Mouse (Mus musculus) neural tube, embryonic 11.5 days (tissue): Measurements from ENCODE around the gene Zfp383. TPM values are rescaled to one million over a fixed set of nuclear protein-coding genes. Genes with fewer than 3 reads are reported as not detected.

ENCODE experiments used
- microRNA-seq: library from miRNA; unstranded; fragments of <30 nt; microRNA quantifications from one replicate; pipeline ENCODE4, GENCODE M21; 2016
- polyA plus RNA-seq: library from polyadenylated mRNA; unstranded; fragments of >200 nt; fragmentation: Nextera tagmentation; extraction: Ambion mirVana; gene quantifications from 2 replicates; pipeline ENCODE4 v1.2.1, GENCODE M21; 2014

The Zfp383 gene
- polyA plus RNA-seq, 1 experiment from 2014 or later = 7.6 TPM

Small RNAs within 50 kb of the gene (microRNA-seq; reads per million reads assigned to microRNA genes)
- not detected for gene Mir7668

Other genes starting within 250 kb of the Zfp383 start
- gene Catsperg2, start 181.2 kb upstream of the Zfp383 start, polyA plus RNA-seq = not detected in 2 replicates
- gene Zfp84, start 139.7 kb upstream of the Zfp383 start, polyA plus RNA-seq = 15.3 and 19.4 TPM in 2 replicates
- gene Zfp30, start 124.2 kb upstream of the Zfp383 start, polyA plus RNA-seq = 9.1 and 9.8 TPM in 2 replicates
- gene Zfp790, start 92.1 kb upstream of the Zfp383 start, polyA plus RNA-seq = 22.8 and 26.0 TPM in 2 replicates
- 12.3 and 12.4 TPM in 2 replicates for gene Zfp940, start 54.6 kb upstream of the Zfp383 start, polyA plus RNA-seq
- gene Zfp420, start 48.2 kb upstream of the Zfp383 start, polyA plus RNA-seq = 10.7 and 12.2 TPM in 2 replicates
- gene Zfp27, start 1.7 kb upstream of the Zfp383 start, polyA plus RNA-seq = 14.4 and 15.0 TPM in 2 replicates
- 11.0 and 12.9 TPM in 2 replicates for gene Zfp74, start 45.9 kb downstream of the Zfp383 start, polyA plus RNA-seq
- gene Zfp568, start 75.7 kb downstream of the Zfp383 start, polyA plus RNA-seq = 19.5 and 21.5 TPM in 2 replicates
- 5.3 and 5.7 TPM in 2 replicates for gene Zfp14, start 143.2 kb downstream of the Zfp383 start, polyA plus RNA-seq
- 8.3 and 9.9 TPM in 2 replicates for gene Zfp82, start 164.7 kb downstream of the Zfp383 start, polyA plus RNA-seq
- gene Gm26920, start 182.2 kb downstream of the Zfp383 start, polyA plus RNA-seq = 0.80 and 1.7 TPM in 2 replicates
- gene Zfp566, start 182.3 kb downstream of the Zfp383 start, polyA plus RNA-seq = 15.3 and 16.4 TPM in 2 replicates
- gene Zfp260, start 186.6 kb downstream of the Zfp383 start, polyA plus RNA-seq = 136 and 140 TPM in 2 replicates
- gene Zfp382, start 213.7 kb downstream of the Zfp383 start, polyA plus RNA-seq = 7.4 and 10.5 TPM in 2 replicates